Mouse (Mus musculus): ENCODE results near the gene Ino80d. TPM values are rescaled to one million over a fixed set of nuclear protein-coding genes. Genes with fewer than 3 reads are reported as not detected.

Gene Ino80d
- polyA plus RNA-seq, 1 experiment from 2014 or later, result 13.4 TPM

GRCm38 (mm10) chr1:62933288-62934099, 181.0 kb downstream of the Ino80d start:
- ATAC-seq (ENCODE audit: low FRiP score), result peak; percentile 42; the same call in 1 of the 2 replicates
- peaks cover 19% of the 10 kb centered on the region for H3K4me1 ChIP-seq
- H3K9me3 ChIP-seq (replicated peaks), result no peaks in the 10 kb centered on the region
- peak overlapping the region; percentile 50 for H3K27ac ChIP-seq
- no peak overlapping the region for H3K9ac ChIP-seq
- H3K4me3 ChIP-seq, result no peak overlapping the region
- H3K27me3 ChIP-seq, result 0 out of 2 replicates have a peak, but pooled peaks cover 4% of the 10 kb centered on the region
- no peaks in the 10 kb centered on the region for H3K36me3 ChIP-seq
- H3K4me2 ChIP-seq (replicated peaks), result no peak overlapping the region
- 69% methylated on average over 15 of the region's 15 CpGs for WGBS

GRCm38 (mm10) chr1:62929477-62929876, 185.0 kb downstream of the Ino80d start:
- Histone ChIP-seq H3K27ac (no peak overlapping the region), H3K9ac (no peak overlapping the region), H3K4me1 (peaks cover 13% of the 10 kb centered on the region), H3K36me3 (no peaks in the 10 kb centered on the region), H3K4me2 (replicated peaks) (no peak overlapping the region), H3K27me3 (0 out of 2 replicates have a peak, but pooled peaks cover 4% of the 10 kb centered on the region), H3K4me3 (no peak overlapping the region), H3K9me3 (replicated peaks) (no peaks in the 10 kb centered on the region)
- 2% methylated on average over 8 of the region's 8 CpGs for WGBS
- no peak for ATAC-seq (ENCODE audit: low FRiP score)

GRCm38 (mm10) chr1:62919219-62919618, 195.2 kb downstream of the Ino80d start:
- H3K4me2 ChIP-seq (replicated peaks), result no peak overlapping the region
- H3K27me3 ChIP-seq, result no peaks in the 10 kb centered on the region
- H3K9me3 ChIP-seq (replicated peaks), result no peaks in the 10 kb centered on the region
- no peak overlapping the region for H3K4me3 ChIP-seq
- 96% methylated on average over 6 of the region's 6 CpGs for WGBS
- no peak overlapping the region for H3K9ac ChIP-seq
- no peak overlapping the region for H3K27ac ChIP-seq
- no peaks in the 10 kb centered on the region for H3K4me1 ChIP-seq
- H3K36me3 ChIP-seq, result no peaks in the 10 kb centered on the region
- no peak for ATAC-seq (ENCODE audit: low FRiP score)

- no peak overlapping the region for H3K27ac ChIP-seq
- no peaks in the 10 kb centered on the region for H3K27me3 ChIP-seq
- H3K9me3 ChIP-seq (replicated peaks), result no peaks in the 10 kb centered on the region
- H3K9ac ChIP-seq, result no peak overlapping the region
- H3K4me3 ChIP-seq, result no peak overlapping the region
- WGBS, result 76% methylated on average over 9 of the region's 9 CpGs
- H3K4me2 ChIP-seq (replicated peaks), result no peak overlapping the region
- peaks cover under 1% of the 10 kb centered on the region; the same call in 1 of the 2 replicates for H3K4me1 ChIP-seq
- ATAC-seq (ENCODE audit: low FRiP score), result no peak
- no peaks in the 10 kb centered on the region for H3K36me3 ChIP-seq
Observed at GRCm38 (mm10) chr1:62916609-62917008, 197.9 kb downstream of the Ino80d start.

GRCm38 (mm10) chr1:62914495-62914894, 200.0 kb downstream of the Ino80d start:
- Histone ChIP-seq H3K27me3 (no peaks in the 10 kb centered on the region), H3K4me1 (peaks cover 6% of the 10 kb centered on the region), H3K9me3 (replicated peaks) (no peaks in the 10 kb centered on the region), H3K27ac (no peak overlapping the region), H3K4me2 (replicated peaks) (no peak overlapping the region), H3K9ac (no peak overlapping the region), H3K4me3 (no peak overlapping the region), H3K36me3 (no peaks in the 10 kb centered on the region)
- no peak for ATAC-seq (ENCODE audit: low FRiP score)
- 74% methylated on average over 6 of the region's 6 CpGs for WGBS

- H3K27ac ChIP-seq, result no peak overlapping the region
- no peaks in the 10 kb centered on the region for H3K36me3 ChIP-seq
- H3K9me3 ChIP-seq (replicated peaks), result no peaks in the 10 kb centered on the region
- ATAC-seq (ENCODE audit: low FRiP score), result no peak
- 60% methylated on average over 7 of the region's 7 CpGs for WGBS
- no peak overlapping the region for H3K4me2 ChIP-seq (replicated peaks)
- no peaks in the 10 kb centered on the region for H3K27me3 ChIP-seq
- H3K9ac ChIP-seq, result no peak overlapping the region
- peaks cover 8% of the 10 kb centered on the region for H3K4me1 ChIP-seq
- no peak overlapping the region for H3K4me3 ChIP-seq
Observed at GRCm38 (mm10) chr1:62911426-62911825, 203.0 kb downstream of the Ino80d start.

GRCm38 (mm10) chr1:62909126-62909525, 205.3 kb downstream of the Ino80d start:
- WGBS, result 81% methylated on average over 5 of the region's 5 CpGs
- Histone ChIP-seq H3K4me1 (peaks cover 12% of the 10 kb centered on the region), H3K9me3 (replicated peaks) (no peaks in the 10 kb centered on the region), H3K27me3 (no peaks in the 10 kb centered on the region), H3K27ac (no peak overlapping the region), H3K4me2 (replicated peaks) (no peak overlapping the region), H3K36me3 (no peaks in the 10 kb centered on the region), H3K4me3 (no peak overlapping the region), H3K9ac (no peak overlapping the region)
- no peak for ATAC-seq (ENCODE audit: low FRiP score)

GRCm38 (mm10) chr1:62908508-62908907, 206.0 kb downstream of the Ino80d start:
- Histone ChIP-seq H3K4me2 (replicated peaks) (no peak overlapping the region), H3K9ac (no peak overlapping the region), H3K36me3 (no peaks in the 10 kb centered on the region), H3K27me3 (no peaks in the 10 kb centered on the region), H3K27ac (no peak overlapping the region), H3K9me3 (replicated peaks) (no peaks in the 10 kb centered on the region), H3K4me1 (peaks cover 12% of the 10 kb centered on the region), H3K4me3 (no peak overlapping the region)
- WGBS, result 53% methylated on average over 6 of the region's 6 CpGs
- 0 out of 2 replicates have a peak, but pooled peaks have one; percentile 35 for ATAC-seq (ENCODE audit: low FRiP score)

Small RNAs within 50 kb of the gene (microRNA-seq; reads per million reads assigned to microRNA genes)
- not detected for gene Gm24557
- not detected for gene Gm44468

Other genes starting within 250 kb of the Ino80d start
- 351 and 383 TPM in 2 replicates for gene Eef1b2, start 62.2 kb upstream of the Ino80d start, polyA plus RNA-seq (2016; fragmentation: Nextera tagmentation; extraction: Ambion mirVana)
- gene Ndufs1, start 62.2 kb upstream of the Ino80d start, polyA plus RNA-seq (2016; fragmentation: Nextera tagmentation; extraction: Ambion mirVana), result 124 and 133 TPM in 2 replicates
- 0.20 and 0.21 TPM in 2 replicates for gene Gpr1, start 99.9 kb upstream of the Ino80d start, polyA plus RNA-seq (2016; fragmentation: Nextera tagmentation; extraction: Ambion mirVana)
- gene Zdbf2, start 158.6 kb upstream of the Ino80d start, polyA plus RNA-seq (2016; fragmentation: Nextera tagmentation; extraction: Ambion mirVana), result 32.9 and 37.7 TPM in 2 replicates

All from hindbrain, embryonic 12.5 days (tissue).